Mouse (Mus musculus) granulocyte monocyte progenitor cell, adult 5-6 weeks (primary cell): Measurements from ENCODE around the gene Scp2. TPM values are rescaled to one million over a fixed set of nuclear protein-coding genes. Genes with fewer than 3 reads are reported as not detected.

Experiments used
- ATAC-seq: replicated peaks from 2 replicates; pipeline ENCODE4 v1.8.0; 2016; ENCODE audit warnings: mild to moderate bottlenecking, moderate TSS enrichment, inconsistent platforms; ENCODE audit not compliant: poor library complexity, severe bottlenecking
- total RNA-seq, 2 experiments: library from RNA; stranded (forward) in 1 of 2; stranded (reverse) in 1 of 2; fragments of 200-712, 200-1000 nt in 1 of 2; fragments of >200 nt in 1 of 2; fragmentation: Nextera tagmentation in 1 of 2; gene quantifications; 2 replicates each; pipeline ENCODE4 v1.2.3; 2014 to 2017

The Scp2 gene
- total RNA-seq, 2 experiments from 2014 or later = 218 to 252 TPM

GRCm38 (mm10) chr4:108023186-108023585 lies 121.6 kb downstream of the Scp2 start:
- no peak for ATAC-seq

- no peak for ATAC-seq
Measured at GRCm38 (mm10) chr4:108020178-108020577, 124.6 kb downstream of the Scp2 start.

GRCm38 (mm10) chr4:108018961-108019921 lies 125.6 kb downstream of the Scp2 start:
- ATAC-seq = no peak

GRCm38 (mm10) chr4:108018241-108018923 lies 126.4 kb downstream of the Scp2 start:
- ATAC-seq = no peak

- ATAC-seq = no peak
Measured at GRCm38 (mm10) chr4:108017839-108018238, 127.0 kb downstream of the Scp2 start.

GRCm38 (mm10) chr4:108016321-108016720 lies 128.5 kb downstream of the Scp2 start:
- no peak for ATAC-seq

GRCm38 (mm10) chr4:108015067-108015765 lies 129.6 kb downstream of the Scp2 start:
- ATAC-seq = 0 out of 2 replicates have a peak, but pooled peaks have one; percentile 30

GRCm38 (mm10) chr4:108014466-108014865 lies 130.3 kb downstream of the Scp2 start:
- no peak for ATAC-seq

GRCm38 (mm10) chr4:108008541-108008940 lies 136.3 kb downstream of the Scp2 start:
- ATAC-seq = no peak

- ATAC-seq = no peak
Measured at GRCm38 (mm10) chr4:108007532-108008103, 137.2 kb downstream of the Scp2 start.

- no peak for ATAC-seq
Measured at GRCm38 (mm10) chr4:108005328-108005727, 139.5 kb downstream of the Scp2 start.

GRCm38 (mm10) chr4:107999380-107999779 lies 145.4 kb downstream of the Scp2 start:
- ATAC-seq = no peak

GRCm38 (mm10) chr4:107998641-107999332 lies 146.0 kb downstream of the Scp2 start:
- ATAC-seq = no peak

GRCm38 (mm10) chr4:107996418-107996986 lies 148.3 kb downstream of the Scp2 start:
- ATAC-seq = no peak

GRCm38 (mm10) chr4:107995727-107996126 lies 149.1 kb downstream of the Scp2 start:
- no peak for ATAC-seq

- no peak for ATAC-seq
Measured at GRCm38 (mm10) chr4:107995011-107995410, 149.8 kb downstream of the Scp2 start.
